Mouse (Mus musculus) forebrain, embryonic 11.5 days (tissue): ENCODE measurements around the gene Cdkn2a. TPM values are rescaled to one million over a fixed set of nuclear protein-coding genes. Genes with fewer than 3 reads are reported as not detected.
A peak's percentile ranks its signal among the peaks of the same experiment; 100 is the strongest.

ENCODE experiments used
- ATAC-seq: fragments of 200-750 bp; cut with Nextera tagmentation; replicated peaks from 2 replicates; pipeline ENCODE4 v1.8.0; 2017; ENCODE audit warnings: moderate TSS enrichment; ENCODE audit not compliant: low FRiP score
- DNase-seq: peaks from one replicate; pipeline ENCODE4 v3.0.0-alpha.2; 2017; ENCODE audit warnings: low spot score
- H3K27ac ChIP-seq: fragments of 300-500 bp; sonication (generic); 2 replicates; pipeline ENCODE4 v1.5.1; 2014; ENCODE audit warnings: low read depth, low read length
- H3K27me3 ChIP-seq: fragments of 300-500 bp; sonication (generic); 2 replicates; pipeline ENCODE4 v1.6.1; 2014; ENCODE audit warnings: mild to moderate bottlenecking, low read length, mixed read lengths; ENCODE audit not compliant: control insufficient read depth, insufficient read depth
- H3K36me3 ChIP-seq: fragments of 300-500 bp; sonication (generic); 2 replicates; pipeline ENCODE4 v1.6.1; 2014; ENCODE audit warnings: mild to moderate bottlenecking, low read length, moderate library complexity, mixed read lengths; ENCODE audit not compliant: control insufficient read depth, insufficient read depth
- H3K4me1 ChIP-seq: fragments of 300-500 bp; sonication (generic); replicated peaks from 2 replicates; pipeline ENCODE4 v1.6.1; 2014; ENCODE audit warnings: low read length, mixed read lengths; ENCODE audit not compliant: control insufficient read depth, insufficient read depth
- H3K4me2 ChIP-seq: fragments of 300-500 bp; sonication (generic); 2 replicates; pipeline ENCODE4 v1.6.1; 2014; ENCODE audit warnings: low read depth, mild to moderate bottlenecking, low read length, moderate library complexity, mixed read lengths; ENCODE audit not compliant: severe bottlenecking
- H3K4me3 ChIP-seq: fragments of 300-500 bp; sonication (generic); 2 replicates; pipeline ENCODE4 v1.5.1; 2014; ENCODE audit warnings: low read depth, low read length
- H3K9ac ChIP-seq: fragments of 300-500 bp; sonication (generic); 2 replicates; pipeline ENCODE4 v1.6.1; 2014; ENCODE audit warnings: low read length
- H3K9me3 ChIP-seq: fragments of 300-500 bp; sonication (generic); 2 replicates; pipeline ENCODE4 v1.6.1; 2016; ENCODE audit warnings: low read length, mixed read lengths; ENCODE audit not compliant: control insufficient read depth
- WGBS: fragments of 180-500 bp; shearing (Covaris S2); extraction: QIAGEN DNeasy Blood & Tissue Kit; methylation state at CpG from one replicate; pipeline ENCODE4 v1.1.7; 2014; 5-methylcytosine and 5-hydroxymethylcytosine counted together
- polyA plus RNA-seq: library from polyadenylated mRNA; unstranded; fragments of >200 nt; fragmentation: Nextera tagmentation; extraction: Ambion mirVana; gene quantifications from 2 replicates; pipeline ENCODE4 v1.2.1, GENCODE M21; 2014

The Cdkn2a gene
- polyA plus RNA-seq, 1 experiment from 2014 or later = not detected

DNA sequence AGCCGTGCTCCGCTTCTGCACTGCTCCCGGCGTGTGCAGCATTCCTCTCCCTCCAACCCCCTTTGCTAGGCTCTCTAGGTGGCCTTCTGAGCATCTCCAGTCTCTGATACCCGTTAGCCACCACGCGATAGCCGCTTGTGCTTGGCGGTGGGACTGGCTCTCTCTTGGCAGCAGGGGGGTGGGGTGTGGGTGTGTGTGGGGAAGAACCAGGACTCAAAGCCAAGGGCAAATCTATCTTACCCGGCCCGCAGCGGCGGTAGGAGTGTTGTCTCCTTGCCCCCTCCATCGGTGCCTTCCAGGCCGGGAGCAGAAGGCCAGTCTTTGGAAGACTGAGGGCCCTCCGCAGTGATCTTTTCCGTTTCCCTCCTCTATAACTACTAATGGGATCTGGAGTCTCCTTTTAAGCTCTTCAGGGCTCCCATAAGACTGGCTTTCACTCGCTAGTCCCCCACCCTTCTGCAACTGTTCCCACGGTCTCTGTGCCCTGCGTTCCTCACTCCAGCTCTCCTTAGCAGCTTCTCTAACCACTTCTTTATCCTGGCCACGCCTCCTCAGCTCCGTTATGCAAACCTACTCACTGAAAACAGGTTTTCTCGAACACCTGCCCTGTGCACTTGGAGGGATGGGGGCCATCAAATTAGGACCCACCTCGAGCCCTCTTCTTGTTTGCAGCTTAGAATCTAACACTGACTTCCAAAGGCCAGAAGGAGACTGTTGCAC is 19.5 kb downstream of the Cdkn2a start:
- H3K27ac ChIP-seq = no peak overlapping the region
- no peaks in the 10 kb centered on the region for H3K36me3 ChIP-seq
- ATAC-seq (0 out of 2 replicates have a peak, but pooled peaks have one; percentile 29), DNase-seq (no peak)
- H3K4me2 ChIP-seq = no peak overlapping the region
- WGBS = 1% methylated on average over 24 of the region's 24 CpGs
- H3K4me1 ChIP-seq = peaks cover 2% of the 10 kb centered on the region; the same call in 1 of the 2 replicates
- no peak overlapping the region for H3K4me3 ChIP-seq
- no peak overlapping the region for H3K9ac ChIP-seq
- H3K27me3 ChIP-seq = peaks cover 87% of the 10 kb centered on the region
- H3K9me3 ChIP-seq = no peaks in the 10 kb centered on the region

GRCm38 (mm10) chr4:89274006-89274405 is 20.4 kb downstream of the Cdkn2a start:
- Histone ChIP-seq H3K9ac (no peak overlapping the region), H3K27me3 (peaks cover 81% of the 10 kb centered on the region), H3K4me3 (no peak overlapping the region), H3K27ac (no peak overlapping the region), H3K4me1 (peaks cover 2% of the 10 kb centered on the region; the same call in 1 of the 2 replicates), H3K9me3 (no peaks in the 10 kb centered on the region), H3K36me3 (no peaks in the 10 kb centered on the region), H3K4me2 (no peak overlapping the region)
- 1% methylated on average over 14 of the region's 14 CpGs for WGBS
- DNase-seq (no peak), ATAC-seq (no peak)

GRCm38 (mm10) chr4:89273585-89273984 is 20.9 kb downstream of the Cdkn2a start:
- H3K9ac ChIP-seq = no peak overlapping the region
- DNase-seq (peak; percentile 62), ATAC-seq (peak; percentile 25; the same call in 1 of the 2 replicates)
- no peak overlapping the region for H3K27ac ChIP-seq
- WGBS = 0% methylated on average over 9 of the region's 9 CpGs
- peaks cover 2% of the 10 kb centered on the region; the same call in 1 of the 2 replicates for H3K4me1 ChIP-seq
- peaks cover 77% of the 10 kb centered on the region for H3K27me3 ChIP-seq
- H3K36me3 ChIP-seq = no peaks in the 10 kb centered on the region
- H3K4me3 ChIP-seq = no peak overlapping the region
- peak overlapping the region; percentile 11; the same call in 1 of the 2 replicates for H3K4me2 ChIP-seq
- H3K9me3 ChIP-seq = no peaks in the 10 kb centered on the region

- no peak overlapping the region for H3K27ac ChIP-seq
- WGBS = under 1% methylated on average over 20 of the region's 20 CpGs
Observed at GRCm38 (mm10) chr4:89272961-89273540, 21.4 kb downstream of the Cdkn2a start.

GRCm38 (mm10) chr4:89272101-89272718 is 22.2 kb downstream of the Cdkn2a start:
- Histone ChIP-seq H3K27ac (no peak overlapping the region), H3K27me3 (peaks cover 65% of the 10 kb centered on the region), H3K36me3 (no peaks in the 10 kb centered on the region), H3K4me2 (no peak overlapping the region), H3K4me3 (no peak overlapping the region), H3K9me3 (no peaks in the 10 kb centered on the region), H3K4me1 (peaks cover 2% of the 10 kb centered on the region; the same call in 1 of the 2 replicates), H3K9ac (no peak overlapping the region)
- WGBS = 5% methylated on average over 18 of the region's 18 CpGs
- no peak for ATAC-seq
- DNase-seq = no peak

More at GRCm38 (mm10) chr4:89272961-89273540, 21.4 kb downstream of the Cdkn2a start:
- ATAC-seq (peak; percentile 11; the same call in 1 of the 2 replicates), DNase-seq (no peak)
- Histone ChIP-seq H3K9me3 (no peaks in the 10 kb centered on the region), H3K4me1 (peaks cover 2% of the 10 kb centered on the region; the same call in 1 of the 2 replicates), H3K9ac (no peak overlapping the region), H3K27me3 (peaks cover 72% of the 10 kb centered on the region), H3K4me2 (peak overlapping the region; percentile 11; the same call in 1 of the 2 replicates), H3K4me3 (no peak overlapping the region), H3K36me3 (no peaks in the 10 kb centered on the region)

DNA sequence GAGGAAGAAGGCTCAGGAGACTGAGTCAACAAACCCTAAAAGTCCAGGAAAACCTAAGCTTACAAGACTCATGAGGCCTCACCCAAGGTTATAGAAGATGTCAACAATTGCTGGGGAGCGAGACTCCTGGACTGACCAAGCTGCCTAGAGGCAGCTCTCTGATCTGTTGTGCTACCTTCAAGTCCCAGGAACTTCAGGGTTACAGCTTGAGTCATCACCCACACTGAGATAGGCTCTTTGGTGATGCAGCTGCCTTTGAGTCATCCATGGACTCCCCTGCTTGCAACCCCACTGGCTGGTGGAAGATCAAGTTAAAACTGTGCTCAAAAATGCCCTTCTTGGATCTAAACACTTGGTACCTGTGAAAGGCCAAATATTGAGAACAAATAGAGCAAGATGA is 36.7 kb downstream of the Cdkn2a start:
- ATAC-seq = no peak
- Histone ChIP-seq H3K4me3 (no peak overlapping the region), H3K9me3 (no peaks in the 10 kb centered on the region), H3K27me3 (no peaks in the 10 kb centered on the region), H3K4me1 (no peaks in the 10 kb centered on the region), H3K4me2 (no peak overlapping the region), H3K36me3 (no peaks in the 10 kb centered on the region), H3K27ac (no peak overlapping the region), H3K9ac (no peak overlapping the region)
- 83% methylated on average over 1 of the region's 1 CpGs for WGBS
- DNase-seq = no peak

DNA sequence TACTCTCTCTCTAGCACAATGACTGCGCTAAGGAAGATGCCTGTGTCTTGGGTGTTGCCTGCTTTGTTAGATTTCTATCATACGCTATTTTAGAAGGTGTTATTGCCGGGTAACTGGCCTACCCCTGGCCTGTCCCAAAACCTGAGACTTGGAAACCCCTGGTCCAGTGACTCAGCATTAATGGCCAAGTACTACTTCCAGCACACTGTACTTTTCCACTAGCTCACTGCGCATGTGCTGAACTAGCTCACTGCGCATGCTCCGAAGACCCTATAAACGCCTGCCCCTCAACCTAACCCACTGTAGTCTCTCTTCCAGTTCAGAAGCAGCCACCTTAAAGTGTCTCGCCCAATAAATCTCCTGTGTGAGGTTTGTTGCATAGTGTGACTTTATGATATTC is 60.0 kb downstream of the Cdkn2a start:
- Histone ChIP-seq H3K9me3 (no peaks in the 10 kb centered on the region), H3K4me2 (no peak overlapping the region), H3K9ac (no peak overlapping the region), H3K27me3 (no peaks in the 10 kb centered on the region), H3K27ac (no peak overlapping the region), H3K4me1 (no peaks in the 10 kb centered on the region), H3K36me3 (no peaks in the 10 kb centered on the region), H3K4me3 (no peak overlapping the region)
- ATAC-seq = no peak
- no peak for DNase-seq
- WGBS = 90% methylated on average over 8 of the region's 8 CpGs
